Mouse (Mus musculus) limb, embryonic 13.5 days (tissue): ENCODE measurements around the gene Zfp541. TPM values are rescaled to one million over a fixed set of nuclear protein-coding genes. Genes with fewer than 3 reads are reported as not detected.

ENCODE experiments used
- ATAC-seq: fragments of 200-750 bp; cut with Nextera tagmentation; 2 replicates; pipeline ENCODE4 v1.8.0; 2017; ENCODE audit warnings: low read depth, moderate number of reproducible peaks, moderate TSS enrichment; ENCODE audit not compliant: low FRiP score
- H3K27ac ChIP-seq: fragments of 300-500 bp; sonication (generic); 2 replicates; pipeline ENCODE4 v1.5.1; 2015; ENCODE audit warnings: inconsistent platforms, mild to moderate bottlenecking, moderate library complexity
- H3K27me3 ChIP-seq: fragments of 300-500 bp; sonication (generic); 2 replicates; pipeline ENCODE4 v1.6.1; 2015; ENCODE audit warnings: mild to moderate bottlenecking, inconsistent platforms
- H3K36me3 ChIP-seq: fragments of 300-500 bp; sonication (generic); 2 replicates; pipeline ENCODE4 v1.6.1; 2015; ENCODE audit warnings: inconsistent platforms, mild to moderate bottlenecking, moderate library complexity
- H3K4me1 ChIP-seq: fragments of 300-500 bp; sonication (generic); 2 replicates; pipeline ENCODE4 v1.6.1; 2015; ENCODE audit warnings: inconsistent platforms
- H3K4me2 ChIP-seq: fragments of 300-500 bp; sonication (generic); replicated peaks from 2 replicates; pipeline ENCODE4 v1.6.1; 2015; ENCODE audit warnings: inconsistent platforms, mild to moderate bottlenecking, moderate library complexity
- H3K4me3 ChIP-seq: fragments of 300-500 bp; sonication (generic); 2 replicates; pipeline ENCODE4 v1.5.1; 2015; ENCODE audit warnings: moderate library complexity, mild to moderate bottlenecking, inconsistent platforms
- H3K9ac ChIP-seq: fragments of 300-500 bp; sonication (generic); 2 replicates; pipeline ENCODE4 v1.6.1; 2015; ENCODE audit warnings: mild to moderate bottlenecking, inconsistent platforms
- H3K9me3 ChIP-seq: fragments of 300-500 bp; sonication (generic); 2 replicates; pipeline ENCODE4 v1.6.1; 2016; ENCODE audit warnings: inconsistent platforms
- WGBS: fragments of 180-500 bp; shearing (Covaris S2); methylation state at CpG from one replicate; pipeline ENCODE4 v1.1.7; 2015; 5-methylcytosine and 5-hydroxymethylcytosine counted together
- polyA plus RNA-seq: library from polyadenylated mRNA; unstranded; fragments of >200 nt; fragmentation: Nextera tagmentation; extraction: Ambion mirVana; gene quantifications from 2 replicates; pipeline ENCODE4 v1.2.1, GENCODE M21; 2015

The Zfp541 gene
- polyA plus RNA-seq, 1 experiment from 2014 or later, result 0.08 TPM

DNA sequence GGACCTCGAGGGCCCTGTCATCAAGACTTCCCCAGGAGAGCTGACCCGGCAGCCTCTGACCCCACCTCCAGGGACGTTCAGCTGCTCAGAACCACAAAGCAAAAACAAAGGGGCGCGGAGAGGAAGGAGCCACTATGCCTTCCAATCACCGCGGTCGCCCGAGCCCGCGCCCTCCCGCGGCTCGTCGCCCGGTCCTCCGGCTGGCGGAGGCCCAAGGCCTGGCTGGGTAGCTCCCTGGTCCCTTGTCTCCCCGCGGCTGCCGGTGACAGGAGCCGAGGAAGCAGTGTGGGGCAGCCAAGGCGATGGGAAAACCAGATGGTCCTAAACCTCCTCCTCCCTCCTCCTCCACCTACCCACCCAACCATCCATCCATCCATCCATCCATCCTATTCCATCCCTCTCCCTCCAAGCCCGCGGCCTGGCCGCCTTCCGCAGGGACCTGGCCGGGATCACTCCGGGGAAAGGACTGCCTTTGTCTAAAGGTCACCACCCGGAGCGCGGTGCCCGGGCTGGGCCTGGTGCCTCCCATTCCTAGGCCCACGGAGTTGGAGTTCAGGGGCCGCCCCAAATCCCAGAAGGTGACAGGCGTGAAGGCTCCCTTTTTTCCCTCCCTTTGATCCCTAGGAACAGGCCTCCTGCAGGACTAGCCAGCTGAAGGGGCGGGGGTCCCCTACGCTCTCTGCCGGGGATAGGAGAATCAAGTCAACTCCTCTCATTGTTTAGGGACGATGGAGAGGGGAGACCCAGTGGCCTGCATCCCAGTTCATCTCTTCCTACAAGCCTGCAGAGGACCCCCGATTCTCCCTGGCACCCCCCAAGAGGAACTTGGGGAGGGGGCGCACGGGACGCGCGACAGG is 14.9 kb upstream of the Zfp541 start:
- peak overlapping the region; percentile 88 for H3K4me3 ChIP-seq
- H3K9me3 ChIP-seq, result no peaks in the 10 kb centered on the region
- H3K4me2 ChIP-seq, result peak overlapping the region; percentile 88
- peak overlapping the region; percentile 99 for H3K9ac ChIP-seq
- 0 out of 2 replicates have a peak, but pooled peaks cover 8% of the 10 kb centered on the region for H3K36me3 ChIP-seq
- peaks cover 57% of the 10 kb centered on the region for H3K4me1 ChIP-seq
- H3K27me3 ChIP-seq, result no peaks in the 10 kb centered on the region
- 0 out of 2 replicates have a peak, but pooled peaks have one; percentile 1 for ATAC-seq
- H3K27ac ChIP-seq, result peak overlapping the region; percentile 99
- WGBS, result under 1% methylated on average over 43 of the region's 46 CpGs

DNA sequence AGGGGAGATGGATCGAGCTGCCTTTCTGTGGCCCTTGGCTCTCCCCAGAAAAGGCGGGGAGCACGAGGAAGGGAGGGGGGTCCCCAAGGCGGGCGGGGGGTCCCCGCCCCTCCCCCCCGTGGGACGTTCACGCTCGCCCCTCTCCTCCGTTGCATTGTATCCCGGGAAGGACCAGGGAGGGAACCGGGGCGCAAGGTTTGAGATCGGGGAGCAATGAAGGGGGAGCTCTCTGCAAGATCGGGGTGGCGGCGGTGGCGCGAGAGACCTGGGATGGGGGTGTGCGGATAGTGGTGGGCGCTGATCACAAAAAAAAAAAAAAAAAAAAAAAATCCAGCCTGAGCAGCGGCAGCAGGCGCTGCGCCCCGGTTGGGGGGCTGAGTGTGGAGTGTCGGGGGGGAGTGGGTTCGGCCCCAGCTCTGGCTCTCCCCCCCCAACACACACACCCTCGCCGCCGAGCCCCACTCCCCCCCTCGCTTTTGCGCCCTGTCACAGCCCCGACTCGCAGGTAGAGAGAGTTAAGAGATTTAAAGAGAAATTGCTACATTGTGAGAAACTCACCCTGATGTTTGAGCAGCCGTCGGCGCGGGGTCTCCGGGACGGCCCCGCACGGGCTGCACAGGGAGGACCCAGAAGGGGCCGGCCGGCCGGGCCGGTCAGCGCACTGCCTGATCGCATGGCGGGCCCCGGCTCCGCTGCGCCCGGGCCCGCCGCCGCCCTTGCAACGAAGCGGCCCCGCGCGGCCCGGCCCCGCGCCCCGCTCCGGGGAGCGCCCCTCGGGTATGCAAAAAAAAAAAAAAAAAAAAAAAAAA is 14.1 kb upstream of the Zfp541 start, which contains the start of gene Bicra:
Gene Bicra, minus strand, starts transcription at position 584 of the 809 bp plus-strand sequence.
- peak within 1 kb of the TSS; percentile 99 for H3K9ac ChIP-seq
- H3K27ac ChIP-seq, result peak within 1 kb of the TSS; percentile 99
- H3K4me3 ChIP-seq, result peak within 1 kb of the TSS; percentile 88
- H3K36me3 ChIP-seq, result 0 out of 2 replicates have a peak, but pooled peaks cover 8% of the 10 kb centered on the region
- H3K9me3 ChIP-seq, result no peaks in the 10 kb centered on the region
- H3K4me2 ChIP-seq, result peak within 1 kb of the TSS; percentile 88
- WGBS, result under 1% methylated on average over 34 of the region's 69 CpGs
- H3K27me3 ChIP-seq, result no peaks in the 10 kb centered on the region
- peaks cover 62% of the 10 kb centered on the region for H3K4me1 ChIP-seq
- ATAC-seq, result peak; percentile 78

DNA sequence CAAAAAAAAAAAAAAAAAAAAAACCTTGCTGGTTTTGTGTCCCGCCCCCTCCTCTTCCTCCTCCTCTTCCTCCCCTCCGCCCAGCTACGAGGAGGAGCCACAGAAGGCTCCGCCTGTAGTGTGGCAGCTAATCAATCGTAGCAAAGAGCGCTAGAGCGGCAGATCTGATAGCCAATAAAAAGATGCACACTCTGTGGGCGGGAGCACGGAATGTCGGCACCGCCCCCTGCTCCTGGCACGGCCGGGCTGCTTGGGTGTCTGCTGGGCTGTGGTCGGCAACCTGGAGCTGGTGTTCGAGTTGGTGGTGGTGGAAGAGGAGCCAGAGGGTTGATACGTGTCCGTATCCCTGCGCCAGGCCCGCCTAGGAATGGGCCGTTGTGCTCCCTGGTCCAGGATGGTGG is 13.4 kb upstream of the Zfp541 start:
- no peaks in the 10 kb centered on the region for H3K9me3 ChIP-seq
- H3K27ac ChIP-seq, result peak overlapping the region; percentile 99
- H3K27me3 ChIP-seq, result no peaks in the 10 kb centered on the region
- peak; percentile 88 for ATAC-seq
- peak overlapping the region; percentile 99 for H3K9ac ChIP-seq
- H3K4me2 ChIP-seq, result peak overlapping the region; percentile 88
- H3K36me3 ChIP-seq, result 0 out of 2 replicates have a peak, but pooled peaks cover 3% of the 10 kb centered on the region
- peak overlapping the region; percentile 88 for H3K4me3 ChIP-seq
- peaks cover 58% of the 10 kb centered on the region for H3K4me1 ChIP-seq
- 2% methylated on average over 20 of the region's 20 CpGs for WGBS

DNA sequence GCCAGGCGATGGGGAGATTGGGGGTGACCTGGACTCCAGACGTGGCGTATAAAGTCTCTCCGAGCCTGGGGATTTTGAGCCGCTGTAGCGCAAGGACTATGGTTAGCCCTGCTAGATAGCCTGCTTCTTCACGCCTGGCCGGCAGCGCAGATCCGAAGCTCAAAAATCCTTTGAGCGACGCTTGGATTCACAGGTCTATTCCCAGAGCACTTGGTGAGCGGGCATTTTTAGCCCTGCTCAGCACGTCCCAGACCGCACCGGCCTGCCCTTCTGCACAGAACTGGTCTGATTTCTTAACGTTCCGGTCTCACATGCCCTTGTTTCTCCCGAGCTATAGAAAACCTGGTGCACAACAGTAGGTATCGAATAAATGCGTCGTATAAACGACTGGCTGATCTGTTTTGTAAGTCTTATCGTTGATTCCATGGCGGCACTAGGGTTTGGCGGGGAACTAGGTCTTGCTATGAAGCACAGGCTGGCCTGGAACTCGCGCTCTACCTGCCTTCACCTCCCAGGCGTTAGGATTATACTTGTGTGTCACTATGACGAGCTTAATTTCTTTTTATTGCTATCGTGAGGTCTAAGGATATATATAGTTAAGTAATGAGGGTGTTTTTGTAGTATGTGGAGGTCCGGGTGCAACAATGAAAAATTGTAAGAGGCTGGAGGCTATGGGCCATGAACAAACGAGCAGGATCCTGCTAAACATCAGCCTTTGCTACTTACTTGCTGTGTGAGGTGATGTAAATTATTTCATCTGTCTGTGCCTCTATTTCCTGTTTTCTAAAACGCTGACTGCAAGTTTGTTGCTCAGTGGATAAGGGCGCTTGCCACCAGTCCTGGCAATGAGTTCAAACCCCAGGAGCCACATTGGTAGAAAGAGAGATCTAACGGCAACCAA is 12.7 kb upstream of the Zfp541 start:
- Histone ChIP-seq H3K4me2 (peak overlapping the region; percentile 71), H3K27me3 (no peaks in the 10 kb centered on the region), H3K36me3 (no peaks in the 10 kb centered on the region), H3K4me1 (peaks cover 53% of the 10 kb centered on the region), H3K27ac (peak overlapping the region; percentile 89), H3K9ac (peak overlapping the region; percentile 90), H3K9me3 (no peaks in the 10 kb centered on the region), H3K4me3 (peak overlapping the region; percentile 88)
- ATAC-seq, result no peak
- WGBS, result 8% methylated on average over 36 of the region's 36 CpGs

DNA sequence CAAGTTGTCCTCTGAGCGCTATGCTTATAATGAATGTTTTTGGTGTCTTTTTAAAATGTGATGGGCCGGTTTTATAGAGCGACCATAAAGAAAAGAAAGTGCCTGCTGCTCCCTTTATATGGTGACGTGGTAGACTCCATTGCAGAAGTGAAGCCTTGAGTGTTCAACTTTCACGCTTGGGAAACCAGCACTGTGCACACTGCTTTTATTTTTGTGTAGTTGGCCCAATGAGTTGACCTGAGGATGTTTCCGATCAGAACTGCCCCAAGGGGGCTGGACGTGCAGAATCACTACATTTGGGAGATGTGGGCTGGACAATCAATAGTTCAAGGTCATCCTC is 12.1 kb upstream of the Zfp541 start:
- Histone ChIP-seq H3K27ac (no peak overlapping the region), H3K36me3 (no peaks in the 10 kb centered on the region), H3K9me3 (no peaks in the 10 kb centered on the region), H3K4me2 (peak overlapping the region; percentile 71), H3K9ac (peak overlapping the region; percentile 90), H3K27me3 (no peaks in the 10 kb centered on the region), H3K4me1 (peaks cover 47% of the 10 kb centered on the region), H3K4me3 (peak overlapping the region; percentile 88)
- ATAC-seq, result no peak
- 73% methylated on average over 7 of the region's 7 CpGs for WGBS

DNA sequence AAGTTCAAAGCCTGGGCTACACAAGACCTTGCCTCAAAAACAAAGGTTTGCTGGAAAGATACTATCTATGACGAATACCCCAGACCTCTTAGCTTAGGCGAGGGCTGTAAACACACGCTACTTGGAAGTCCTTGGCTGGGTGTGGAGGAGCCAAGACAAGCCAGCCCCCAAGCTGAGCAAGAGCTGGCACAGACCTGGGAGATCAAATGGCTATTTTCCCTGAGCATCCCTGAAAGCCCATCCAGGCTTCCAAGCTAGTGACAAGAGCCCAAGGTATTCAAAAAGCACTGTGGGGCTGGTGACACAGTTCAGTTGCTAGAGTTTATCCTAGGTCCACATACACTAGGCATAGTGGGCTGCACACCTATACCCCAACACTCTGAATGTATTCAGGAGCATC is 11.0 kb upstream of the Zfp541 start:
- Histone ChIP-seq H3K36me3 (no peaks in the 10 kb centered on the region), H3K9me3 (no peaks in the 10 kb centered on the region), H3K4me2 (no peak overlapping the region; the same call in 1 of the 2 replicates), H3K27ac (no peak overlapping the region), H3K9ac (no peak overlapping the region), H3K4me3 (no peak overlapping the region), H3K27me3 (no peaks in the 10 kb centered on the region), H3K4me1 (peaks cover 36% of the 10 kb centered on the region)
- WGBS, result 92% methylated on average over 3 of the region's 3 CpGs
- no peak for ATAC-seq

DNA sequence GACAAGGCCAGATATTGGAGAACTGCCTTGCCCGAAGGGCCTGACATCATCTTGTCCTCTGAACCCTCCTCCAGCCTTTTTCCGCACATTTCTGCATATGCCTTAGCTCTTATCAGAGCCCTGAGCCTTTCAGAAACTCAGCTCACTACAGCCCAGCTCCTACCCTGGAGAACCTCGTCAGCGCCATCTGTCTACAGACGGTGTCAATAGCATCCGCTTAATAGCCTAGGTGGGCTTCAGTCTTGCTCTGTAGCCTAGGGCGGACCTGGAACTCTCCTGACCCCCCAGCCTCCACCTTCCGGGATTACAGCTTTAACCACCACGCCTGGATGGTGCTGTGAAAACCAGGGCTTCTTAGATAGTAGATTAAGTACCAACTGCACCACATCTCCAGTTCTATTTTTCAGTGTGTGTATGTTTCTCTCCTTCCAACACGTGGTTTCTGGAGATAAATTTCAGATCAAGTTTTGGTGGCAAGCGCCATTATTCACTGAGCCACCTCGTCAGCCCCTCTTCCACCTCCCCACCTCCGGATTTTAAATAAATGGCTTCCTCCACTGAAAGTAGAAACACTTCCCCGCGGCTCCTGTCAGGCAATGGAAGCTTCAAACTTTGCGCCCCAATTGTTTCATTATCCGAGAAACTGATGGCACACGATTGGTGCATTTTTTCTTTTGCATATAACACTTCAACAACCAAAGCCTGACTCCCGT is 9.6 kb upstream of the Zfp541 start:
- peak overlapping the region; percentile 82 for H3K4me2 ChIP-seq
- H3K27me3 ChIP-seq, result no peaks in the 10 kb centered on the region
- no peaks in the 10 kb centered on the region for H3K36me3 ChIP-seq
- H3K9me3 ChIP-seq, result no peaks in the 10 kb centered on the region
- H3K27ac ChIP-seq, result peak overlapping the region; percentile 77
- H3K9ac ChIP-seq, result peak overlapping the region; percentile 70
- no peak for ATAC-seq
- H3K4me1 ChIP-seq, result peaks cover 29% of the 10 kb centered on the region
- WGBS, result 6% methylated on average over 19 of the region's 19 CpGs
- peak overlapping the region; percentile 56 for H3K4me3 ChIP-seq

DNA sequence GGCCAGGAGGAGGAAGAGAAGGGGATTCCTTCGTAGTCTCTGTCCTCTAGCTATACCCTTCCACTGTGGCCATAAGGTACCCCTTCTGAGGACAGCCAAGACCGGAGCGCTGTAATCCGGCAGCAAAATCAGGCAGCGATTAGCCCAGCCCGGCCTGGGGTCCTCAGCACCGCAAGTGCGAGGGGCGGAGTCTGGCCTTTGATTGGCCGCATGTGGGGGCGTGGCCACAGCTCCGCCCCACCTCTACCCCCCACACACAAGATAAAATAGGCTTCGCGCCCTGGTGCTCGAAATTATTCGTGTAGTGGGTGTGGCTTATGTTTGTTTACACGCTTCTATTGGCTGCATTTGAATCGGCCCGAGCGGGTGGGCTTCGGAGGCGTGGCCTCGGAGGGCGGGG is 8.9 kb upstream of the Zfp541 start:
- WGBS, result under 1% methylated on average over 24 of the region's 24 CpGs

DNA sequence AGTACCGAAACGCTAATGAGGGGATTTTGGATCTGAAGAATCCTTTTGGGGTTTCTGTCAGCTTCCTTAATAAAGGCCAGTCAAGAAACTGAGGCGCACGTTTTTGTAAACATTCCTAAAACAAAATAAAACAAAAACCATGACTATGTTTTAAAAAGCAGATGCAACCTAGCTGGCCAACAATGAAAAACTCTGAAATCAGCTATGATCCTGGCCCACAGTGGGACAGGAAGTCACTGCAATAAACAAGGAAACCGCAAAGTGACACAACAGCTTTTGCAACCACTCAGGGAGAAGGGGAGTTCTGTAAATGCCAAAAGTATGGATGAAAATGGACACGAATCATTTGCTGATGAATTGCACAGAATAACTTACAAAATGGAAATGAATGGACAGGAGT is 8.5 kb upstream of the Zfp541 start:
- peak overlapping the region; percentile 31; the same call in 1 of the 2 replicates for H3K9ac ChIP-seq
- peak overlapping the region; percentile 82 for H3K4me2 ChIP-seq
- H3K4me1 ChIP-seq, result peaks cover 29% of the 10 kb centered on the region
- H3K4me3 ChIP-seq, result peak overlapping the region; percentile 56
- no peak for ATAC-seq
- H3K27me3 ChIP-seq, result no peaks in the 10 kb centered on the region
- no peaks in the 10 kb centered on the region for H3K36me3 ChIP-seq
- 13% methylated on average over 6 of the region's 6 CpGs for WGBS
- peak overlapping the region; percentile 33 for H3K27ac ChIP-seq
- H3K9me3 ChIP-seq, result no peaks in the 10 kb centered on the region

More for the DNA sequence above, 8.9 kb upstream of the Zfp541 start:
- no peaks in the 10 kb centered on the region for H3K27me3 ChIP-seq
- H3K36me3 ChIP-seq, result no peaks in the 10 kb centered on the region
- peak overlapping the region; percentile 82 for H3K4me2 ChIP-seq
- H3K4me1 ChIP-seq, result peaks cover 29% of the 10 kb centered on the region
- H3K4me3 ChIP-seq, result peak overlapping the region; percentile 56
- H3K9me3 ChIP-seq, result no peaks in the 10 kb centered on the region
- H3K9ac ChIP-seq, result peak overlapping the region; percentile 70
- peak; percentile 87 for ATAC-seq
- peak overlapping the region; percentile 77 for H3K27ac ChIP-seq

DNA sequence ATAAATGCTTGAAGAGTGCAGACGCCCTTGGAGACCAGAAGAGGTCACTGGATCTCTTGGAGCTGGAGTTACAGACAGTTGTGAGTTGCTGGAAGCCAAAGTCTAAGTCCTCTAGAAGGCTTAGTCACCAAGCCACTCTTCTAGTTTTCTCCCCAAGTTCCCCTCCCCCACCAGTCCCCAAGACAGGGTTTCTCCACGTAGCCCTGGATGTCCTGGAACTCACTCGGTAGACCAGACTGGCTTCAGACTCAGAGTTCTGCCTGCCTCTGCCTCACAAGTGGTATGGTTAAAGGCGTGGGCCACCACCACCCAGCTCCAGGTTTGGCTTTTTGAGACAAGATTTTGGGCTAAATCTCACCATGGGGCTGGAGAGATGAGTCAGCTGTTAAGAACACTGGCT is 6.6 kb upstream of the Zfp541 start:
- ATAC-seq, result no peak
- Histone ChIP-seq H3K4me3 (no peak overlapping the region), H3K4me1 (peaks cover 19% of the 10 kb centered on the region), H3K9ac (no peak overlapping the region), H3K4me2 (no peak overlapping the region), H3K9me3 (no peaks in the 10 kb centered on the region), H3K36me3 (no peaks in the 10 kb centered on the region), H3K27ac (no peak overlapping the region), H3K27me3 (peaks cover 9% of the 10 kb centered on the region)
- WGBS, result 68% methylated on average over 4 of the region's 4 CpGs

DNA sequence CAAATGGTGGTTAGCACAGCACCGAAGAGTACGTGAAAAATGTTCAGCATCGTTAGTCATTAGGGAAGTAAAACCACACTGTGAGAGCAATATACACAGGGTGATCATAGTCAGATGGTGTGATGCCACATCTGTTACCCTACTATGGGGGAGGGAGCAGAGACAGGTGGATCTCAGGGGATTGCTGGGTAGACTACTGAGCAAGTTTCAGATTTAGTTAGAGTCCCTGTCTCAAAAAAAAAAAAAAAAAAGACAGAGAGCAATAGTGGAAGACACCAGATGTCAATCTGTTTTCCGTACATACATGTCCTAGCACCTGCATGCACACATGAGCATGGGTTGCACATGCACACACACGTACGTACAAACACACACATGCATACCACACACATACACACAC is 5.9 kb upstream of the Zfp541 start:
- no peak overlapping the region for H3K4me2 ChIP-seq
- ATAC-seq, result no peak
- peaks cover 16% of the 10 kb centered on the region for H3K27me3 ChIP-seq
- H3K4me3 ChIP-seq, result no peak overlapping the region
- 81% methylated on average over 6 of the region's 6 CpGs for WGBS
- no peaks in the 10 kb centered on the region for H3K9me3 ChIP-seq
- H3K36me3 ChIP-seq, result no peaks in the 10 kb centered on the region
- H3K27ac ChIP-seq, result no peak overlapping the region
- no peak overlapping the region for H3K9ac ChIP-seq
- H3K4me1 ChIP-seq, result peaks cover 12% of the 10 kb centered on the region
